Mouse (Mus musculus): ENCODE results near the gene Art3. TPM values are rescaled to one million over a fixed set of nuclear protein-coding genes. Genes with fewer than 3 reads are reported as not detected.

Art3 gene
- polyA plus RNA-seq, 1 experiment from 2014 or later = 2.3 TPM

GRCm38 (mm10) chr5:92409361-92410155 is 77.9 kb downstream of the Art3 start:
- H3K27ac ChIP-seq = no peak overlapping the region
- no peak overlapping the region for H3K9ac ChIP-seq
- H3K36me3 ChIP-seq (ENCODE audit: poor library complexity, severe bottlenecking) = peaks cover 10% of the 10 kb centered on the region
- WGBS = 89% methylated on average over 9 of the region's 9 CpGs
- H3K4me1 ChIP-seq = no peaks in the 10 kb centered on the region
- H3K4me3 ChIP-seq = no peak overlapping the region
- no peaks in the 10 kb centered on the region for H3K9me3 ChIP-seq (replicated peaks)
- ATAC-seq = no peak
- H3K4me2 ChIP-seq = no peak overlapping the region
- no peaks in the 10 kb centered on the region for H3K27me3 ChIP-seq

DNA sequence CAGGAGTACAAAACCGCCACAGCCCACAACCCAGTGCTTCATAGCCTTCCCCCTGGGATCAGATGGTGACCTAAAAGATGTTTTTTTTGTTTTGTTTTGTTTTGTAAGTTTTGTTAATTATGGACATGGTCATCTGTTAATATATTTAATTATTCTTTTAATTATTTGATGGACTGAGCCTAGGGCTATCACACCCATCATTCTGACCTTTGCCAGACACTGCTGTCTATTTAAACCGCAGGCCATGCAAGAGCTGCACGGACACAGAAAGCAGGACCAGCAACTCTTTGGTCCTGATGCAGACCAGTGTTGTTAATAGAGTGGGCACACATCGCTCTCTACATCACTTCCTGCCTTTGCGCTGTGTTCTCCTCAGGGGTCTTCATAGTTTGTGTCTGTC is 78.9 kb downstream of the Art3 start:
- no peaks in the 10 kb centered on the region for H3K9me3 ChIP-seq (replicated peaks)
- H3K4me1 ChIP-seq = no peaks in the 10 kb centered on the region
- ATAC-seq = no peak
- no peak overlapping the region for H3K9ac ChIP-seq
- no peak overlapping the region for H3K4me3 ChIP-seq
- H3K36me3 ChIP-seq (ENCODE audit: poor library complexity, severe bottlenecking) = peaks cover 17% of the 10 kb centered on the region
- WGBS = 89% methylated on average over 5 of the region's 5 CpGs
- no peak overlapping the region for H3K27ac ChIP-seq
- H3K27me3 ChIP-seq = no peaks in the 10 kb centered on the region
- no peak overlapping the region for H3K4me2 ChIP-seq

GRCm38 (mm10) chr5:92411461-92412140 is 80.0 kb downstream of the Art3 start:
- WGBS = 65% methylated on average over 7 of the region's 7 CpGs
- H3K9ac ChIP-seq = no peak overlapping the region
- ATAC-seq = 0 out of 2 replicates have a peak, but pooled peaks have one; percentile 6
- H3K27ac ChIP-seq = 0 out of 2 replicates have a peak overlapping the region, but pooled peaks have one; percentile 25
- no peak overlapping the region for H3K4me2 ChIP-seq
- H3K9me3 ChIP-seq (replicated peaks) = no peaks in the 10 kb centered on the region
- H3K36me3 ChIP-seq (ENCODE audit: poor library complexity, severe bottlenecking) = peaks cover 24% of the 10 kb centered on the region
- H3K4me3 ChIP-seq = no peak overlapping the region
- no peaks in the 10 kb centered on the region for H3K4me1 ChIP-seq
- H3K27me3 ChIP-seq = no peaks in the 10 kb centered on the region

GRCm38 (mm10) chr5:92413271-92413981 is 81.8 kb downstream of the Art3 start:
- H3K36me3 ChIP-seq (ENCODE audit: poor library complexity, severe bottlenecking) = peaks cover 41% of the 10 kb centered on the region
- H3K9ac ChIP-seq = no peak overlapping the region
- WGBS = 91% methylated on average over 11 of the region's 11 CpGs
- H3K4me1 ChIP-seq = no peaks in the 10 kb centered on the region
- H3K4me2 ChIP-seq = no peak overlapping the region
- ATAC-seq = no peak
- H3K27me3 ChIP-seq = no peaks in the 10 kb centered on the region
- H3K9me3 ChIP-seq (replicated peaks) = no peaks in the 10 kb centered on the region
- no peak overlapping the region for H3K4me3 ChIP-seq
- no peak overlapping the region for H3K27ac ChIP-seq

DNA sequence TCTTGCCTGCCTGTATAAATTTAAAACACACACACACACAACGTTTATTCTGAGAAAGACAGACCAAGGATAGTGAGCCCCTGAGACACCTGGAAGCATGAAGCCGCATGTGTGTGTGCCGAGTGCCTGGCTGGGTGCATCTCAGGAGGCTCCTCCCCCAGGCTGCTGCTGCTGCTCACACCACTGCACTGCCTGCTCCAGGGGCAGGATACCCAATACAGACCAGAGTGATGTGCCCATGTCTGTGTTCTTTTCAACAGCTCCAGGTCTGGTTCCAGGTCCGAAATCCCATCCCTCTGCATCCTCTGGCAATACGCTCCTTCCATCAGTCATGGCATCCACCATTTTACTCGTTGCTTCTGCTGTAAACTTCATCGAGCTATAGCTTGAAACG is 82.4 kb downstream of the Art3 start:
- Histone ChIP-seq H3K27ac (no peak overlapping the region), H3K9me3 (replicated peaks) (no peaks in the 10 kb centered on the region), H3K36me3 (ENCODE audit: poor library complexity, severe bottlenecking) (peaks cover 45% of the 10 kb centered on the region), H3K4me1 (no peaks in the 10 kb centered on the region), H3K9ac (no peak overlapping the region), H3K27me3 (no peaks in the 10 kb centered on the region), H3K4me3 (no peak overlapping the region), H3K4me2 (no peak overlapping the region)
- ATAC-seq = no peak
- WGBS = 92% methylated on average over 8 of the region's 8 CpGs

DNA sequence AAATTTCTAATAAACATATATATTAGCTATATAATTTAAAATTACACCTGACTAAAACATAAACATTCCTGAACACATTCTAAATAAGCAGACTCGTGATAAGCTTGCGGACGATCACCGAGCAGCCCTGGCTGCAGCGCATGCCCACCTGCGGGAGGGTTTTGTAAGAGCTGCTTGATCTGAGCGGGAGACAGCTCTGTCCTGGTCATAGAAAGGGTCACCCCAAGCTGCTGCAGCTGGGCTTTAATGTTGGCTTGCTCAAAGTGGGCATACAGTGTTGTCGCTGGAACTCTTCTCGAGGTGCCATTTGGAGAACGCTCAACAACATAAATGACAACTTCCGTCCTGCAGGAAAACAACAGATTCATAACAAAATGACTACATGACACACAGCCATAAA is 92.5 kb downstream of the Art3 start:
- H3K4me2 ChIP-seq = no peak overlapping the region
- no peaks in the 10 kb centered on the region for H3K27me3 ChIP-seq
- no peaks in the 10 kb centered on the region for H3K4me1 ChIP-seq
- no peak overlapping the region for H3K9ac ChIP-seq
- peaks cover 89% of the 10 kb centered on the region for H3K36me3 ChIP-seq (ENCODE audit: poor library complexity, severe bottlenecking)
- 95% methylated on average over 11 of the region's 11 CpGs for WGBS
- no peak overlapping the region for H3K27ac ChIP-seq
- H3K4me3 ChIP-seq = no peak overlapping the region
- ATAC-seq = no peak
- no peaks in the 10 kb centered on the region for H3K9me3 ChIP-seq (replicated peaks)

DNA sequence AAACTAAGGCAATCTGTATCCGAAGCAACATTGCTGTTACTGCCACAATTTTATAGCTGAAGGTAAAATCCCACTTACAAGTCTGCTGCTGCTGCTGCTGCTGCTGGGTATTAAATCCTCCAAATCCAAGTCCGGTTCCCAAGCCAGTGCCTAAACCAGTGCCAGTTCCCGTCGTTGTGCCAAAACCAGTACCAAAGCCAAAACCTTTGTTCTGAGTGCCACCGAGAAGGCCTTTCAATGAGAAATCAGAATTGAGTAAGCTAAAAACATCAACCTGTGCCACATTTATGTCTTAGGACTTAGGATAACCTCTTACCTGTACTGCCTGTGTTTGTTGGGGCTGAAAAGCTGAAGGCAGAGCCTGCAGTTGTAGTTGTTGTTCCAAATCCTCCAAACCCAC is 99.1 kb downstream of the Art3 start:
- ATAC-seq = no peak
- no peak overlapping the region for H3K4me2 ChIP-seq
- H3K9me3 ChIP-seq (replicated peaks) = no peaks in the 10 kb centered on the region
- no peaks in the 10 kb centered on the region for H3K27me3 ChIP-seq
- no peak overlapping the region for H3K9ac ChIP-seq
- peaks cover 39% of the 10 kb centered on the region for H3K36me3 ChIP-seq (ENCODE audit: poor library complexity, severe bottlenecking)
- WGBS = 77% methylated on average over 5 of the region's 5 CpGs
- peaks cover 24% of the 10 kb centered on the region for H3K4me1 ChIP-seq
- no peak overlapping the region for H3K4me3 ChIP-seq
- 0 out of 2 replicates have a peak overlapping the region, but pooled peaks have one; percentile 0 for H3K27ac ChIP-seq

DNA sequence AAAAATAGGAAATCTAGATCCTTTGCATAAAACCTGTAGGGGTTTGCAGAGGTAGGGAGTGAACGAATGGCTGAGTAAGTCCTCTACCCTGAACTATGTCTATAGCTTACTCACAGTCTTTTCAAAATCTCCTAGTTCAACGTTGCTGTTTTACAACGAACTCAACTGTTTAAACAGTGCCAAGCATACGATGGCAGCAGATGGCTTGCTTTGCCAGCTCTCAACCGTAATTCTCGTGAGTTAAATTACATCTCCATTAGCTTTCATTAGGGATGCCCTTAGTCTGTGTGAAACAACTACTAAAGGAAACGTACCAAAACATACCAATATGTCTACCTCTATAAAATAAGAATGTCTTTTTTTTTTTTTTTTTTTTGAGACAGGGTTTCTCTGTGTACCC is 100.0 kb downstream of the Art3 start:
- no peak overlapping the region for H3K9ac ChIP-seq
- H3K27ac ChIP-seq = no peak overlapping the region
- H3K4me1 ChIP-seq = peaks cover 24% of the 10 kb centered on the region
- peaks cover 33% of the 10 kb centered on the region for H3K36me3 ChIP-seq (ENCODE audit: poor library complexity, severe bottlenecking)
- H3K4me2 ChIP-seq = no peak overlapping the region
- H3K9me3 ChIP-seq (replicated peaks) = no peaks in the 10 kb centered on the region
- ATAC-seq = no peak
- no peak overlapping the region for H3K4me3 ChIP-seq
- no peaks in the 10 kb centered on the region for H3K27me3 ChIP-seq
- WGBS = 66% methylated on average over 7 of the region's 7 CpGs

GRCm38 (mm10) chr5:92434070-92434469 is 102.4 kb downstream of the Art3 start:
- Histone ChIP-seq H3K27ac (no peak overlapping the region), H3K9me3 (replicated peaks) (no peaks in the 10 kb centered on the region)
- WGBS = under 1% methylated on average over 12 of the region's 12 CpGs

DNA sequence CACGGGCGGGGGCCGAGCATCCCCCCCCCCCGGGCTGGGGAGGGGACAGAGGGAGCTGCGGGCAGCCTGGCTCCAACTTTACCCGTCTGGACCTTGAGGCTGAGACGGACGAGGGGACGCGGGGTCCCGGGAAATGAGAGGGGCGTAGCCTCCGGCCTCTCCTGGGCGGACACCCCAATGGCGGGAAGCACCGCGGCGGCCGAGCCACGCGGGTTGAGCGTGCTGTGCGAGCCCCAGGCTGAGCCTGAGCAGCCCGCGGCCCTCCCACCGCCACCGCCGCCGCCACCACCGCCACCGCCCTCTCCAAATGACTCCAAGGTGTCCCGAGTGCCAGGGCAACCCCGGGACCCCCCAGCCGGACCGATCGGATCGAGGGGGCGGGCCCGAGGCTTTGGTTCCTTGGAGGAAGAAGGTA is 103.0 kb downstream of the Art3 start:
- Histone ChIP-seq H3K9me3 (replicated peaks) (no peaks in the 10 kb centered on the region), H3K36me3 (ENCODE audit: poor library complexity, severe bottlenecking) (0 out of 2 replicates have a peak, but pooled peaks cover 4% of the 10 kb centered on the region), H3K27ac (peak overlapping the region; percentile 72), H3K27me3 (no peaks in the 10 kb centered on the region), H3K4me2 (peak overlapping the region; percentile 71), H3K4me3 (peak overlapping the region; percentile 80), H3K4me1 (peaks cover 24% of the 10 kb centered on the region), H3K9ac (peak overlapping the region; percentile 85)
- WGBS = 0% methylated on average over 19 of the region's 39 CpGs
- ATAC-seq = peak; percentile 65

More at GRCm38 (mm10) chr5:92434070-92434469, 102.4 kb downstream of the Art3 start:
- H3K36me3 ChIP-seq (ENCODE audit: poor library complexity, severe bottlenecking) = peaks cover 9% of the 10 kb centered on the region
- H3K4me3 ChIP-seq = peak overlapping the region; percentile 80
- H3K27me3 ChIP-seq = no peaks in the 10 kb centered on the region
- peak overlapping the region; percentile 71 for H3K4me2 ChIP-seq
- no peak for ATAC-seq
- H3K9ac ChIP-seq = peak overlapping the region; percentile 85
- peaks cover 24% of the 10 kb centered on the region for H3K4me1 ChIP-seq

DNA sequence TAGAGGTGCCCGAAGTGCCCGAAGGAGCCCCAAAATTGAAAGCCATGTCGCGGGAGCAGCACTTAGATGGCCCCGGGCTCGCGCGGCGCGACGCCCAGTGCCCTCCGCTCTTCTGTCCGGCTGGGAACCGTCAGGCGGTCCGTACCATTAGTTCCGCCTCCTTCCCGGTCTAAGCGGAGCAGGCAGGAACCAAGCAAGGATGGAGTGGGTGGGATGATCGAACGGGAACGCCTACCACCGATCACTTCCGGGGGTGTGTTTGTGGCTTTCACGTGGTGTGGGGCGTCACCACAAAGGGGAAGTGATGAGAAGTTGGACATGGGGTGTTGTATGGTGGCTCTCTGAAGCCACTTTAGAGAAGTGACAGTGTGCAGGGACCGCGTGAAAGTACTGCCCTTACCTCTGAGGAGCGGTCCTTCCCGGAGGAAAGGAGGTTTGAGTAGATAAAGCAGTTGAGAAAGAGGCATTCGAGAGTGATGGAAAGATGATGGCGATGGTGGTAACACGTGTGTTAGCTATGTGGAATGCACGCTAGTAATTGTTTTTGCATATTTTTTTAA is 103.5 kb downstream of the Art3 start, which contains the start of gene Nup54:
Nup54 (minus strand) TSS at position 195 of the 560 bp plus-strand sequence.
- Histone ChIP-seq H3K27me3 (no peaks in the 10 kb centered on the region), H3K4me3 (peak within 1 kb of the TSS; percentile 80)
- ATAC-seq = peak; percentile 100

More for the DNA sequence above, 103.5 kb downstream of the Art3 start, which contains the start of gene Nup54:
- Histone ChIP-seq H3K27ac (peak within 1 kb of the TSS; percentile 72), H3K9ac (peak within 1 kb of the TSS; percentile 85), H3K9me3 (replicated peaks) (no peaks in the 10 kb centered on the region), H3K4me2 (peak within 1 kb of the TSS; percentile 71), H3K36me3 (ENCODE audit: poor library complexity, severe bottlenecking) (0 out of 2 replicates have a peak, but pooled peaks cover 4% of the 10 kb centered on the region), H3K4me1 (peaks cover 24% of the 10 kb centered on the region)
- under 1% methylated on average over 34 of the region's 34 CpGs for WGBS

Data from forebrain, embryonic 13.5 days (tissue).